Mouse (Mus musculus) brown adipose tissue, adult 24 weeks (tissue): ENCODE results near the gene Nubp2. TPM values are rescaled to one million over a fixed set of nuclear protein-coding genes. Genes with fewer than 3 reads are reported as not detected.

Experiments used
- H3K27ac ChIP-seq: fragments of 200-500 bp; replicated peaks from 2 replicates; pipeline ENCODE4 v1.5.1; 2012; ENCODE audit warnings: low read depth, mild to moderate bottlenecking, low read length
- H3K4me1 ChIP-seq: fragments of 200-500 bp; 2 replicates; pipeline ENCODE4 v1.6.1; 2012; ENCODE audit warnings: low read length, mixed read lengths; ENCODE audit not compliant: control insufficient read depth, insufficient read depth, insufficient read length
- H3K4me3 ChIP-seq: fragments of 200-500 bp; 2 replicates; pipeline ENCODE4 v1.5.1; 2012; ENCODE audit warnings: low read depth, mild to moderate bottlenecking, low read length, moderate library complexity; ENCODE audit not compliant: insufficient read depth
- polyA plus RNA-seq: library from polyadenylated mRNA; stranded (reverse); fragments of >200 nt; gene quantifications from 2 replicates; pipeline ENCODE4 v1.2.4, GENCODE M21; 2012; ENCODE audit not compliant: missing spikeins, insufficient read depth, insufficient read length

The Nubp2 gene
- polyA plus RNA-seq, 1 experiment: 40.4 TPM

GRCm38 (mm10) chr17:24857831-24858470, 28.2 kb downstream of the Nubp2 start:
- H3K4me3 ChIP-seq: no peak overlapping the region
- no peak overlapping the region for H3K27ac ChIP-seq
- H3K4me1 ChIP-seq: no peaks in the 10 kb centered on the region

GRCm38 (mm10) chr17:24856589-24856988, 29.6 kb downstream of the Nubp2 start:
- H3K4me1 ChIP-seq: no peaks in the 10 kb centered on the region
- H3K4me3 ChIP-seq: no peak overlapping the region
- no peak overlapping the region for H3K27ac ChIP-seq

- Histone ChIP-seq H3K4me1 (no peaks in the 10 kb centered on the region), H3K4me3 (no peak overlapping the region), H3K27ac (no peak overlapping the region)
These were observed 30.2 kb downstream of the Nubp2 start for GRCm38 (mm10) chr17:24855838-24856464.

- Histone ChIP-seq H3K27ac (no peak overlapping the region), H3K4me3 (peak overlapping the region; percentile 90), H3K4me1 (no peaks in the 10 kb centered on the region)
These were observed 34.6 kb downstream of the Nubp2 start for GRCm38 (mm10) chr17:24851381-24852125.

- H3K27ac ChIP-seq: no peak overlapping the region
- H3K4me1 ChIP-seq: no peaks in the 10 kb centered on the region
- peak overlapping the region; percentile 90 for H3K4me3 ChIP-seq
These were observed 35.4 kb downstream of the Nubp2 start for GRCm38 (mm10) chr17:24850773-24851127.

- Histone ChIP-seq H3K4me3 (peak within 1 kb of the TSS; percentile 90), H3K4me1 (no peaks in the 10 kb centered on the region), H3K27ac (peak within 1 kb of the TSS; percentile 96)
These were observed 35.9 kb downstream of the Nubp2 start, which contains the start of gene Fahd1 for GRCm38 (mm10) chr17:24850065-24850772. Gene Fahd1, minus strand, starts transcription at chr17:24850364.

GRCm38 (mm10) chr17:24849733-24850064, 36.5 kb downstream of the Nubp2 start:
- H3K4me3 ChIP-seq: peak overlapping the region; percentile 83
- H3K27ac ChIP-seq: peak overlapping the region; percentile 96
- no peaks in the 10 kb centered on the region for H3K4me1 ChIP-seq

- peak overlapping the region; percentile 54 for H3K4me3 ChIP-seq
- no peaks in the 10 kb centered on the region for H3K4me1 ChIP-seq
- H3K27ac ChIP-seq: peak overlapping the region; percentile 56
These were observed 37.5 kb downstream of the Nubp2 start for GRCm38 (mm10) chr17:24848600-24849031.

GRCm38 (mm10) chr17:24847386-24847785, 38.8 kb downstream of the Nubp2 start:
- no peak overlapping the region for H3K27ac ChIP-seq
- H3K4me3 ChIP-seq: no peak overlapping the region
- H3K4me1 ChIP-seq: no peaks in the 10 kb centered on the region

- Histone ChIP-seq H3K4me1 (no peaks in the 10 kb centered on the region), H3K4me3 (no peak overlapping the region), H3K27ac (no peak overlapping the region)
These were observed 41.6 kb downstream of the Nubp2 start for GRCm38 (mm10) chr17:24844525-24844924.

- H3K4me3 ChIP-seq: no peak overlapping the region
- H3K4me1 ChIP-seq: no peaks in the 10 kb centered on the region
- H3K27ac ChIP-seq: no peak overlapping the region
These were observed 43.5 kb downstream of the Nubp2 start for GRCm38 (mm10) chr17:24842631-24843030.

- H3K4me3 ChIP-seq: no peak overlapping the region
- no peaks in the 10 kb centered on the region for H3K4me1 ChIP-seq
These were observed 45.0 kb downstream of the Nubp2 start for GRCm38 (mm10) chr17:24841133-24841532.

GRCm38 (mm10) chr17:24840341-24840740, 45.8 kb downstream of the Nubp2 start:
- H3K4me3 ChIP-seq: no peak overlapping the region
- no peak overlapping the region for H3K27ac ChIP-seq
- H3K4me1 ChIP-seq: no peaks in the 10 kb centered on the region

More at GRCm38 (mm10) chr17:24841133-24841532, 45.0 kb downstream of the Nubp2 start:
- no peak overlapping the region for H3K27ac ChIP-seq

GRCm38 (mm10) chr17:24839842-24840241, 46.3 kb downstream of the Nubp2 start, which contains the start of gene Hagh:
Gene Hagh, plus strand, starts transcription at chr17:24840143.
- no peaks in the 10 kb centered on the region for H3K4me1 ChIP-seq
- H3K27ac ChIP-seq: no peak within 1 kb of the TSS
- H3K4me3 ChIP-seq: no peak within 1 kb of the TSS
